Mouse (Mus musculus) E14TG2a.4 (cell line): Measurements from ENCODE around the gene Zic5.
"Not testable (repeated sequence)": the region's sequence is repeated elsewhere in the genome, so short reads cannot be mapped to it uniquely, and the experiment has no call there.

Source experiments
- H3K27me3 ChIP-seq: 2 replicates; pipeline ENCODE4 v1.6.1; 2014; ENCODE audit warnings: low read length, control low read depth; ENCODE audit not compliant: insufficient read depth
- H3K36me3 ChIP-seq: 2 replicates; pipeline ENCODE4 v1.6.1; 2014; ENCODE audit warnings: low read length, control low read depth; ENCODE audit not compliant: insufficient read depth
- H3K4me1 ChIP-seq: replicated peaks from 2 replicates; pipeline ENCODE4 v1.6.1; 2014; ENCODE audit warnings: low read depth, low read length, control low read depth
- H3K4me3 ChIP-seq: replicated peaks from 2 replicates; pipeline ENCODE4 v1.5.1; 2014; ENCODE audit warnings: mild to moderate bottlenecking, low read length
- H3K9me3 ChIP-seq: 2 replicates; pipeline ENCODE4 v1.6.1; 2014; ENCODE audit warnings: low read length, control low read depth
- CTCF ChIP-seq: conservative IDR thresholded peaks from 2 replicates; pipeline ENCODE4 v1.5.1; 2014; ENCODE audit warnings: low read length
- NANOG ChIP-seq: IDR thresholded peaks from 2 replicates; pipeline ENCODE4 v1.6.1; 2014; ENCODE audit warnings: borderline replicate concordance, low read length, mixed read lengths
- POU5F1 ChIP-seq: IDR thresholded peaks from 2 replicates; pipeline ENCODE4 v1.6.1; 2014; ENCODE audit warnings: low read length, borderline replicate concordance

Gene Zic5

DNA sequence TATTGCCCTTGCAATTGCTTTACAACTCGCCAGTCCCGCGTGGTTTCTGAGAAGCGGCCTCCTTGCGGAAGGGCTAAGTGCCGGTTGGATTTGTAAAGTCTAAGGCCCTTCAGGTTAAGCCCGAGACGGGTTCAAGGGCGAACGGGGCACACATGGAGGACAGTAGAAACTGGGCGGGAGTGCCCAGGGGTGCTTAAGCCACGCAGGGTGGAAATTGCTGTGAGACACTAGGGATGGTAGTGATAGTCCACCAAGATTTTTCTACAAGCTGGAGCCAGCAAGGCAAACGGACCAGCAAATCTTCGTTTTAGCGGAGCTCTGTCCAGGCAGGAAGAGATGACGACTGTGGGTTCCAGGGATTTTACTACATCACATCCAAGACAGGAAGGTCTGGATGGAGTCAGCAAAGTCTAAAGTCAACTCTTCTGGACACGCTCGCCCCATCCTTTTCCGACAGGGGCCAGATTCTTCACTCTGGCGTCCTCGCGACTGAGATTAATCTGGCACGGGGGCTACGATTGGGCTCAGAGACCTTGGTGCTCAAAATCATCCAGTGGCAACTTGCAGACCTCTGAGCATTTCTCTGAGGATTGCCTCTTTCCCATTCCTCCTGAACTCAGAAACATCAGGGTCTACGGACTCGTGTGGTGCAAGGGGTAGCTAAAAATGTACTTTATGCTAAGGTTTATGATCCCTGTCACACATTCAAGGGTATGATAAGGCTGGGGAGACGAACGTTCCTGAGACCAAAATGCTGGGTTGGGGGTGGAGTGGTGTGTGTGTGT, 3.7 kb upstream of the Zic5 start:
- Histone ChIP-seq H3K4me3 (peak overlapping the region; percentile 49), H3K9me3 (no peaks in the 10 kb centered on the region)

DNA sequence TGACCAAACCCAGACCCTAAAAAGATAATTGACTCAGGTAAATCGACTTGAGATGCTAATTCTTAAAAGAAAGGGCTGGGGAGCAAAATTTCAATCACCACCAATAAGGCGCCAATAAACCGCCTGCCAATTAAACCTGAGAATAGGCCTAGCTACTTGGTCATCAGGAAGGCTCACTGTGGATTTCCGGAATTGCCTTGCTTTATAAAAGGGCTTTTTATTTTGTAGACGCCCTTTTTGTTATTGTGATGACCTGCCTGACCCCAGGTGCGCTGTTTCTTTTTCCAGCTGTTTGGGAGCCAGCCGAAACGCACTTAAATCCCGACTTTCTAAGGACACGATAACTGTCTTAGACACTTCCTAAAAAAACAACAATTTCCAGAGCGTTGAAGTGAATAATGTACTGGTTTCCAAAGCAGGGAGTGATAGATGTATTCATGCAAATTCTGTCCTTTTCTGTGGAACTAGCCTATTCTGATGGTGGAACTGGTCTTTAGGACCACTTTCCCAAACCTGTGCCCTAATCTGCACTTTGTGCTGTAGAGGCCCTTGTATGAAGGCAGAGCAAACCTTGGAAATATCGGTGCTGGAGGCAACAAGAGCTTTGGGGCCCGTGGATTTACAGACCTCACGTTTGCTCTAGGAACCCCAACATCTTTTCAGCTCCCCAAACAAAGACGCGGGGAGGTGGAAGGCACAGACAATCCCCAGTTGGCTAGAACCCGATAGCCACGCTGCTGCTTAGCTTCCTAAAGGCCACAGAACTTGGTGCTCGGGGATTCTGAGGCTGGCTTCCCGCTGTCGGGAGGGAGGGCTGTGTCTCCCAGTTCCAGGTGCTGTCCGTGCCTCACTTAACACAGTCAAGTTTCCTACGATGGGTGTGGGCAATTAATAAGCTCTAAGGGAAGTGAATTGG, 2.7 kb upstream of the Zic5 start:
- peak overlapping the region; percentile 64 for H3K4me3 ChIP-seq
- H3K36me3 ChIP-seq, result peaks cover 2% of the 10 kb centered on the region; the same call in 1 of the 2 replicates
- no peaks in the 10 kb centered on the region for H3K9me3 ChIP-seq
- H3K27me3 ChIP-seq, result peaks cover 24% of the 10 kb centered on the region
- H3K4me1 ChIP-seq, result peaks cover 69% of the 10 kb centered on the region
- TF ChIP-seq POU5F1, result no peak
- peak; percentile 90 for TF ChIP-seq NANOG

More for the DNA sequence above, 3.7 kb upstream of the Zic5 start:
- Histone ChIP-seq H3K4me1 (peaks cover 74% of the 10 kb centered on the region), H3K36me3 (no peaks in the 10 kb centered on the region), H3K27me3 (peaks cover 24% of the 10 kb centered on the region)
- TF ChIP-seq CTCF (no peak), POU5F1 (no peak), NANOG (no peak)

- Histone ChIP-seq H3K36me3 (peaks cover 13% of the 10 kb centered on the region), H3K9me3 (no peaks in the 10 kb centered on the region), H3K27me3 (peaks cover 16% of the 10 kb centered on the region), H3K4me1 (peaks cover 69% of the 10 kb centered on the region), H3K4me3 (0 out of 2 replicates have a peak overlapping the region, but pooled peaks have one; percentile 92)
- TF ChIP-seq NANOG, result no peak
- no peak for TF ChIP-seq CTCF
- no peak for TF ChIP-seq POU5F1
Observed at GRCm38 (mm10) chr14:122466756-122467362, 1.4 kb upstream of the Zic5 start.

DNA sequence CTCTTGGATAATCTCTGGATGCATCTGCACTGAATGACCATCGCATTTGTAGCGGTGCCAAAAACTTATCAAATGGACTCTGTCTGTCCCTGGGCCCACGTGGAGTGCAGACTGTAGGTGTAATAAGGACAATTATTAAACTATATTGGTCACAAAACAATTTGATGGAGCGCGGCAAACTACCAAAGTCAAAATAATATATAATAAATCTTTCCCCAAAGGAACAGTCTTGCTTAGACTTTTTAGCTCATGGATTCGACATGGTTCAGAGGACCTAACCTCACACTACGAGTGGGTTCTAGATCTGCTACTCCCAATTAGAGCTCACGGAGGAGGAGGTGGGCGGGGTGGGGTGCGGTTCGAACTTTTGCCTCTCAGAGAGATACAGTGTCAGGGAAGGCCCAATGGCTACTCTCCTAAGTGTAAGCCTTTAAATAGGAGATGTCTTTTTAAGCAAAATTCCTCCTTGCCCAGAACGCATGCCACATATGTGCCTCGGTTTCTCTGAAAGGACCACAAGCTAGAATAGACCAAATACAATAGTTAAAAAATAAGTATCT, 534 bp upstream of the Zic5 start:
- Histone ChIP-seq H3K9me3 (no peaks in the 10 kb centered on the region), H3K4me1 (peaks cover 70% of the 10 kb centered on the region), H3K27me3 (peaks cover 10% of the 10 kb centered on the region), H3K4me3 (peak overlapping the region; percentile 92), H3K36me3 (peaks cover 22% of the 10 kb centered on the region)
- TF ChIP-seq POU5F1 (no peak), NANOG (no peak), CTCF (no peak)

DNA sequence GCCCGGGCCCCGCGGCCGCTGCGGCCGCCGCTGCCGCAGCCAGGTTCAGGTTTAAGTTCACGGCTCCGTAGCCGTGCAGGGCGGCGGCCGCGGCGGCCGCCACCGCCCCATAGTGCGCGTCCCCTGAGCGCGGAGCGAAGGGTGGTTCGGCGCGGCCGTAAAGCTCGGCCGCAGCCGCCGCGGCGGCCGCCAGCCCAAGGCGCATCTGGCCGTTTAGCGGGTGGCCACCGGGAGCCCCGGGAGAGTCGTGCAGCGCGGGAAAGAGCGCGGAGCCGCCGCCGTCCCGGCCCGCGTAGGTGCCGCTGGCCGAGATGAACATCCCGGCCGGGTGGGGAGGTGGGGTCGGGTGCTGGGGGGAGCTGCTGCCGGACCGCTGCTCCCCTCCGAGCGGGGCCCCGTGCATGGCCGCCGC, 1.1 kb downstream of the Zic5 start:
- no peaks in the 10 kb centered on the region for H3K9me3 ChIP-seq
- no peak for TF ChIP-seq CTCF
- no peak for TF ChIP-seq POU5F1
- no peak for TF ChIP-seq NANOG

GRCm38 (mm10) chr14:122463734-122464341, 1.6 kb downstream of the Zic5 start:
- peak overlapping the region; percentile 92 for H3K4me3 ChIP-seq
- H3K36me3 ChIP-seq, result peaks cover 42% of the 10 kb centered on the region
- H3K4me1 ChIP-seq, result peaks cover 63% of the 10 kb centered on the region
- not testable (repeated sequence) for H3K27me3 ChIP-seq, H3K9me3 ChIP-seq

More for the DNA sequence above, 1.1 kb downstream of the Zic5 start:
- peaks cover 68% of the 10 kb centered on the region for H3K4me1 ChIP-seq
- peaks cover 38% of the 10 kb centered on the region for H3K36me3 ChIP-seq
- peak overlapping the region; percentile 92 for H3K4me3 ChIP-seq
- peaks cover 5% of the 10 kb centered on the region; the same call in 1 of the 2 replicates for H3K27me3 ChIP-seq

DNA sequence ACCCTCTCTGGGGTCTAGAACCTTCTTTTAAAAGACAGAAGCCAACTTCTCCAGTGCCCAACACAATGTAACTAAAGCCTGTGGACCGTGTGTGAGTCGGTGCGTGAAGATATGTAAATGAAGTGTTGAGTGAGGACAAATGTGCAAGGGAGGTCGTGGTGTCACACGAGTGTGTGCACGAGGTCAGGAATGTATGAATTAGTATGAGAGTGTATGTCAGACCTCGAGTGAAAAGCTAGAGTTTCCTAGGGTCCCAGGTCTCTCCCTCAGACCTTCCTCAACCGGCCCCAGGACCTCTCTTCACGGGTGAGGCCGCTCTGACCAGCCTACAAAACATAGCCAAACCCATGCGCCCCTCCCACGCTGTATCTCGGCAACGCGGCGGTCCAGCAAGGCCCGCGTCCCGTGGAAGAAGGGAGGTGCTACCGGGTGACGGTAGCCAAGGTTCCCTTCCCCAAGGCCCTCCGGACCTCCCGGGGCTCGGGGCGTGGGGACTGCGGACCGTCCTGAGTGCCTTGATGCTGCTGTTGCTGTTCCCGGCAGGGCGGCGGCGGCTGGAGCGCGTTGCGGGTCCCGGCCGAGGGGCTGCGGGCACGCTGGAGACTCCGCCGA, 2.3 kb downstream of the Zic5 start:
- peaks cover 58% of the 10 kb centered on the region for H3K4me1 ChIP-seq
- H3K27me3 ChIP-seq, result no peaks in the 10 kb centered on the region
- TF ChIP-seq POU5F1 (no peak), CTCF (no peak), NANOG (no peak)
- peaks cover 49% of the 10 kb centered on the region for H3K36me3 ChIP-seq
- peak overlapping the region; percentile 92 for H3K4me3 ChIP-seq
- H3K9me3 ChIP-seq, result no peaks in the 10 kb centered on the region
